Mouse (Mus musculus): ENCODE data around the gene Mei1.

The Mei1 gene

GRCm38 (mm10) chr15:82151176-82151575 is 81.4 kb downstream of the Mei1 start:
- no peak for DNase-seq (ENCODE audit: low read depth, low spot score)

GRCm38 (mm10) chr15:82152022-82152421 is 82.2 kb downstream of the Mei1 start:
- no peak for DNase-seq (ENCODE audit: low read depth, low spot score)

GRCm38 (mm10) chr15:82152435-82152834 is 82.6 kb downstream of the Mei1 start:
- DNase-seq (ENCODE audit: low read depth, low spot score) = no peak

GRCm38 (mm10) chr15:82156298-82156697 is 86.5 kb downstream of the Mei1 start:
- no peak for DNase-seq (ENCODE audit: low read depth, low spot score)

- no peak for DNase-seq (ENCODE audit: low read depth, low spot score)
Measured at GRCm38 (mm10) chr15:82156902-82157301, 87.1 kb downstream of the Mei1 start.

GRCm38 (mm10) chr15:82158243-82159035 is 88.6 kb downstream of the Mei1 start:
- DNase-seq (ENCODE audit: low read depth, low spot score) = no peak

GRCm38 (mm10) chr15:82159471-82159870 is 89.7 kb downstream of the Mei1 start:
- DNase-seq (ENCODE audit: low read depth, low spot score) = no peak

GRCm38 (mm10) chr15:82160731-82161640 is 91.2 kb downstream of the Mei1 start:
- DNase-seq (ENCODE audit: low read depth, low spot score) = no peak

- DNase-seq (ENCODE audit: low read depth, low spot score) = no peak
Measured at GRCm38 (mm10) chr15:82161965-82162600, 92.3 kb downstream of the Mei1 start.

GRCm38 (mm10) chr15:82163356-82164060 is 93.7 kb downstream of the Mei1 start:
- DNase-seq (ENCODE audit: low read depth, low spot score) = no peak

- no peak for DNase-seq (ENCODE audit: low read depth, low spot score)
Measured at GRCm38 (mm10) chr15:82164061-82164399, 94.2 kb downstream of the Mei1 start.

GRCm38 (mm10) chr15:82164496-82164895 is 94.7 kb downstream of the Mei1 start:
- peak; percentile 41 for DNase-seq (ENCODE audit: low read depth, low spot score)

- peak; percentile 75 for DNase-seq (ENCODE audit: low read depth, low spot score)
Measured at GRCm38 (mm10) chr15:82165332-82166239, 95.8 kb downstream of the Mei1 start.

- no peak for DNase-seq (ENCODE audit: low read depth, low spot score)
Measured at GRCm38 (mm10) chr15:82166240-82167100, 96.7 kb downstream of the Mei1 start.

- DNase-seq (ENCODE audit: low read depth, low spot score) = no peak
Measured at GRCm38 (mm10) chr15:82167201-82168168, 97.7 kb downstream of the Mei1 start.

- DNase-seq (ENCODE audit: low read depth, low spot score) = no peak
Measured at GRCm38 (mm10) chr15:82169671-82170070, 99.9 kb downstream of the Mei1 start.

GRCm38 (mm10) chr15:82170437-82171377 is 100.9 kb downstream of the Mei1 start:
- DNase-seq (ENCODE audit: low read depth, low spot score) = no peak
